Mouse (Mus musculus): ENCODE data around the gene Snx14.

Gene Snx14

GRCm38 (mm10) chr9:88342241-88342640 is 96.5 kb downstream of the Snx14 start:
- DNase-seq = no peak

- no peak for DNase-seq
Observed at GRCm38 (mm10) chr9:88340819-88341218, 97.9 kb downstream of the Snx14 start.

- no peak for DNase-seq
Observed at GRCm38 (mm10) chr9:88335839-88336238, 102.9 kb downstream of the Snx14 start.

GRCm38 (mm10) chr9:88332447-88332846 is 106.3 kb downstream of the Snx14 start:
- no peak for DNase-seq

- no peak for DNase-seq
Observed at GRCm38 (mm10) chr9:88330316-88330715, 108.4 kb downstream of the Snx14 start.

GRCm38 (mm10) chr9:88329166-88329748 is 109.5 kb downstream of the Snx14 start:
- no peak for DNase-seq

- DNase-seq = peak; percentile 32 to 34
Observed at GRCm38 (mm10) chr9:88328666-88329065, 110.1 kb downstream of the Snx14 start.

GRCm38 (mm10) chr9:88326930-88327901 is 111.5 kb downstream of the Snx14 start, which contains the start of gene Nt5e:
Gene Nt5e, plus strand, starts transcription at chr9:88327197.
- DNase-seq = peak; percentile 81 to 83
